Mouse (Mus musculus) stomach, embryonic 14.5 days (tissue): Measurements from ENCODE around the gene Serpina6. TPM values are rescaled to one million over a fixed set of nuclear protein-coding genes. Genes with fewer than 3 reads are reported as not detected.

Experiments used
- ATAC-seq: fragments of 200-750 bp; cut with Nextera tagmentation; 2 replicates; pipeline ENCODE4 v1.8.0; 2017; ENCODE audit warnings: low read depth, moderate TSS enrichment; ENCODE audit not compliant: insufficient number of reproducible peaks, insufficient read depth, low FRiP score
- H3K27ac ChIP-seq: fragments of 300-500 bp; sonication (generic); 2 replicates; pipeline ENCODE4 v1.5.1; 2014; ENCODE audit warnings: mild to moderate bottlenecking, low read length, moderate library complexity, mixed read lengths
- H3K27me3 ChIP-seq: fragments of 300-500 bp; sonication (generic); 2 replicates; pipeline ENCODE4 v1.6.1; 2014; ENCODE audit warnings: low read length, control low read depth, mixed read lengths; ENCODE audit not compliant: control insufficient read depth, insufficient read depth
- H3K36me3 ChIP-seq: fragments of 300-500 bp; sonication (generic); 2 replicates; pipeline ENCODE4 v1.6.1; 2014; ENCODE audit warnings: mild to moderate bottlenecking, control low read depth, low read length, moderate library complexity, mixed read lengths; ENCODE audit not compliant: control insufficient read depth, insufficient read depth
- H3K4me1 ChIP-seq: fragments of 300-500 bp; sonication (generic); 2 replicates; pipeline ENCODE4 v1.6.1; 2014; ENCODE audit warnings: low read length, control low read depth, mixed read lengths; ENCODE audit not compliant: control insufficient read depth, insufficient read depth
- H3K4me2 ChIP-seq: fragments of 300-500 bp; sonication (generic); replicated peaks from 2 replicates; pipeline ENCODE4 v1.6.1; 2014; ENCODE audit warnings: low read depth, low read length, control low read depth
- H3K4me3 ChIP-seq: fragments of 300-500 bp; sonication (generic); 2 replicates; pipeline ENCODE4 v1.5.1; 2014; ENCODE audit warnings: low read depth, low read length, control low read depth
- H3K9ac ChIP-seq: fragments of 300-500 bp; sonication (generic); replicated peaks from 2 replicates; pipeline ENCODE4 v1.6.1; 2014; ENCODE audit warnings: low read depth, mild to moderate bottlenecking, control low read depth, low read length, moderate library complexity, mixed read lengths
- H3K9me3 ChIP-seq: fragments of 300-500 bp; sonication (generic); 2 replicates; pipeline ENCODE4 v1.6.1; 2016; ENCODE audit warnings: low read depth, low read length, control low read depth; ENCODE audit not compliant: control insufficient read depth
- WGBS: fragments of 180-500 bp; shearing (Covaris S2); extraction: QIAGEN DNeasy Blood & Tissue Kit; methylation state at CpG from one replicate; pipeline ENCODE4 v1.1.7; 2014; 5-methylcytosine and 5-hydroxymethylcytosine counted together
- polyA plus RNA-seq: library from polyadenylated mRNA; unstranded; fragments of >200 nt; fragmentation: Nextera tagmentation; extraction: Ambion mirVana; gene quantifications from 2 replicates; pipeline ENCODE4 v1.2.1, GENCODE M21; 2014

Serpina6 gene
- polyA plus RNA-seq, 1 experiment from 2014 or later = 2.0 TPM

DNA sequence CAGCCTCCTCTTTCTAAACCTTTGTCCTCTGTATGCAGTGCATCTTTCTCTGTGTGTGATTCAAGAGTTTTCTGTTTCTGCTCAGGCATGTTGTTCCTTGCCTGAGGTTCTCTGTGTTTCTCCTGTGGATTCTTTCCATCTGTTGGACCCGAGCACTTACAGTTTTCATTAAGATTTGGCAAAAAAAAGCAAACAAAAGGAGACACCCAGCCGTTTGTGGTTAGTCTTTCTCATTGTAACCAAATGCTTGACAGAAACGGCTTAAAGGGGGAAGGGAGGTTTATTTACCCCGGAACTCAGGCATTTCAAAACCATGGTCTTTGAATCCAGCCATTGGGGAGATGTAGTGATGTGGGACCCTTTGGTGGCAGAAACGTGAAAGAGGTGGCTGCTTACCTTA lies 12.4 kb downstream of the Serpina6 start:
- H3K4me1 ChIP-seq = no peaks in the 10 kb centered on the region
- no peak overlapping the region for H3K27ac ChIP-seq

DNA sequence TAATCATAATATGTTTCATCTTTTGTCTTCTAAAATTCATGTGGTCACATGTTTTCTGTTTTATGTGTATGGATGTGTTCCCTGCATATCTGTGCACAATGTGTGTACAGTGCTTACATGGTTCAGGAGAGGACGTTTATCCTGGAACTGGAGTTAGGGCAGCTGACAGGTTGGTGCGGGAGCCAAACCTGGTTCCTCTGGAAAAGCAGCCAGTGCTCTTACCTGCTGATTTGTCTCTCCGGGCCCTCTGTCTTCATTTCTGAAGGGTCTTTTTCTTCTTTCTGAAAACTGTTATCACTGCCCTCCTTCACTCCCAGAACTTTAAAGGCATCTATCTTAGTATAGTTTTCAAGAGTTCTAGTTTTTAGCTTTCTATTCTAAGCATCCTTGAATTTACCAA lies 13.2 kb downstream of the Serpina6 start:
- no peak overlapping the region for H3K4me3 ChIP-seq
- H3K9ac ChIP-seq = no peak overlapping the region
- no peak for ATAC-seq
- no peaks in the 10 kb centered on the region for H3K4me1 ChIP-seq
- no peak overlapping the region for H3K4me2 ChIP-seq
- no peaks in the 10 kb centered on the region for H3K36me3 ChIP-seq
- no peaks in the 10 kb centered on the region for H3K9me3 ChIP-seq
- WGBS = 85% methylated on average over 3 of the region's 3 CpGs
- H3K27ac ChIP-seq = no peak overlapping the region
- no peaks in the 10 kb centered on the region for H3K27me3 ChIP-seq

More for the DNA sequence above, 12.4 kb downstream of the Serpina6 start:
- Histone ChIP-seq H3K27me3 (no peaks in the 10 kb centered on the region), H3K36me3 (no peaks in the 10 kb centered on the region), H3K9me3 (no peaks in the 10 kb centered on the region), H3K4me3 (no peak overlapping the region), H3K4me2 (no peak overlapping the region), H3K9ac (no peak overlapping the region)
- no peak for ATAC-seq
- 35% methylated on average over 5 of the region's 5 CpGs for WGBS

DNA sequence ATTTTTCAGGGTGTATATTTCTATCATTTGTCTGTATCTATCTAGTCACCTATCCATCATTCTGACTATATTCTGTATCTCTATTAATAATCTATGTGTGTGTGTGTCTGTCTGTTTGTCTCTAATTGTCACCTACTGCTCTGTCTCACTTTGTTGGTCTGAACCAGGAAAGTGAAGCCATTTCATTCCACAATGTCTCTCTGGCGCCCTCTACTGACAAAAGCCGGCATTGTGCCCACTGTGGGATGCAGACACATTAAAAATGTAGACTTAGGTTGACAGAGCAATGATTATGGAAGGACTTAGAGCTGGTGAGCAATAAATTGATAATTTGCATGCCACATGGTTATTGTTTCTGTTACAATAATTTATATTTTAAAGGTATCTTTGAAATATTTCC lies 13.7 kb downstream of the Serpina6 start:
- ATAC-seq = no peak
- no peaks in the 10 kb centered on the region for H3K36me3 ChIP-seq
- H3K9ac ChIP-seq = no peak overlapping the region
- H3K4me1 ChIP-seq = no peaks in the 10 kb centered on the region
- H3K27me3 ChIP-seq = no peaks in the 10 kb centered on the region
- 0% methylated on average over 2 of the region's 2 CpGs for WGBS
- no peak overlapping the region for H3K4me2 ChIP-seq
- no peaks in the 10 kb centered on the region for H3K9me3 ChIP-seq
- H3K4me3 ChIP-seq = no peak overlapping the region
- no peak overlapping the region for H3K27ac ChIP-seq

- Histone ChIP-seq H3K4me2 (no peak overlapping the region), H3K9me3 (no peaks in the 10 kb centered on the region), H3K9ac (no peak overlapping the region), H3K36me3 (no peaks in the 10 kb centered on the region), H3K4me1 (no peaks in the 10 kb centered on the region), H3K27ac (no peak overlapping the region), H3K4me3 (no peak overlapping the region), H3K27me3 (no peaks in the 10 kb centered on the region)
- ATAC-seq = no peak
- 85% methylated on average over 2 of the region's 2 CpGs for WGBS
These were observed 21.2 kb downstream of the Serpina6 start for GRCm38 (mm10) chr12:103635846-103636245.

- H3K9me3 ChIP-seq = no peaks in the 10 kb centered on the region
- no peak for ATAC-seq
- no peaks in the 10 kb centered on the region for H3K4me1 ChIP-seq
- H3K27me3 ChIP-seq = no peaks in the 10 kb centered on the region
- H3K4me3 ChIP-seq = no peak overlapping the region
- H3K36me3 ChIP-seq = no peaks in the 10 kb centered on the region
- no peak overlapping the region for H3K27ac ChIP-seq
- no peak overlapping the region for H3K9ac ChIP-seq
- no peak overlapping the region for H3K4me2 ChIP-seq
- WGBS = 80% methylated on average over 2 of the region's 2 CpGs
These were observed 22.6 kb downstream of the Serpina6 start for GRCm38 (mm10) chr12:103634430-103634829.

GRCm38 (mm10) chr12:103631203-103631612 lies 25.8 kb downstream of the Serpina6 start, which contains the start of gene Serpina10:
Gene Serpina10 (minus strand): TSS chr12:103631444.
- Histone ChIP-seq H3K4me1 (no peaks in the 10 kb centered on the region), H3K4me2 (no peak within 1 kb of the TSS), H3K27me3 (no peaks in the 10 kb centered on the region), H3K9me3 (no peaks in the 10 kb centered on the region), H3K36me3 (no peaks in the 10 kb centered on the region), H3K27ac (no peak within 1 kb of the TSS), H3K4me3 (no peak within 1 kb of the TSS), H3K9ac (no peak within 1 kb of the TSS)
- ATAC-seq = no peak; the same call in 1 of the 2 replicates
- 63% methylated on average over 3 of the region's 3 CpGs for WGBS

- H3K4me2 ChIP-seq = no peak overlapping the region
- no peaks in the 10 kb centered on the region for H3K9me3 ChIP-seq
- no peak overlapping the region for H3K4me3 ChIP-seq
- no peaks in the 10 kb centered on the region for H3K27me3 ChIP-seq
- ATAC-seq = no peak
- no peak overlapping the region for H3K9ac ChIP-seq
- H3K27ac ChIP-seq = no peak overlapping the region
- H3K4me1 ChIP-seq = no peaks in the 10 kb centered on the region
- H3K36me3 ChIP-seq = no peaks in the 10 kb centered on the region
- WGBS = 77% methylated on average over 10 of the region's 10 CpGs
These were observed 40.2 kb downstream of the Serpina6 start for GRCm38 (mm10) chr12:103616860-103617261.

DNA sequence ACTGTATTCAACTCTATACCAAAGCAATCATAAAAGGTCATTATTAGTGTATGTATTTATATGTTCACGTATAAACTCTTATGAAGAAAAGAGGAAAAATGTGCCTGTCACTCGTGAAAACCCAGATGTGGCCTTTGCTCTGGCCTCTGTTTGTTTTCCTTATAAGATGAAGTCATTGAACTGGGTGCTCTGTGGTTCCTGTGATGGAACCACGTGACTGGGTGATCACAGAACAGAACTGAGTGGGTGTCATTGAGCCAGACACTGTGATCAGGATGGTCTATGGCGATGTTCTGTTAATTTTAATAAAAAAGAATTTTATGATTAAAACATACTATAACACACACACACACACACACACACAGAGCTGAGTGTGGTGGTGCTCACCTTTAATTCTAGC lies 41.3 kb downstream of the Serpina6 start:
- H3K9ac ChIP-seq = no peak overlapping the region
- H3K4me2 ChIP-seq = no peak overlapping the region
- H3K4me3 ChIP-seq = no peak overlapping the region
- H3K4me1 ChIP-seq = no peaks in the 10 kb centered on the region
- H3K27ac ChIP-seq = no peak overlapping the region
- no peaks in the 10 kb centered on the region for H3K36me3 ChIP-seq
- H3K27me3 ChIP-seq = no peaks in the 10 kb centered on the region
- no peaks in the 10 kb centered on the region for H3K9me3 ChIP-seq
- 81% methylated on average over 4 of the region's 4 CpGs for WGBS
- ATAC-seq = no peak

GRCm38 (mm10) chr12:103615141-103615540 lies 41.9 kb downstream of the Serpina6 start:
- 76% methylated on average over 1 of the region's 1 CpGs for WGBS
- Histone ChIP-seq H3K9me3 (no peaks in the 10 kb centered on the region), H3K4me1 (no peaks in the 10 kb centered on the region), H3K4me2 (no peak overlapping the region), H3K27ac (no peak overlapping the region), H3K36me3 (no peaks in the 10 kb centered on the region), H3K4me3 (no peak overlapping the region), H3K27me3 (no peaks in the 10 kb centered on the region), H3K9ac (no peak overlapping the region)
- no peak for ATAC-seq
